Mouse (Mus musculus): ENCODE measurements around the gene Ankdd1a.

Gene Ankdd1a

GRCm38 (mm10) chr9:65556979-65557378 lies 37.0 kb upstream of the Ankdd1a start:
- TF ChIP-seq CTCF (conservative IDR thresholded peaks at IDR 0.05; ENCODE audit: low read length), result no peak
- no peak for TF ChIP-seq POU5F1 (IDR thresholded peaks at IDR 0.05; ENCODE audit: borderline replicate concordance, low read length)
- no peak for TF ChIP-seq NANOG (IDR thresholded peaks at IDR 0.05; ENCODE audit: borderline replicate concordance, low read length)
- H3K9me3 ChIP-seq (ENCODE audit: low read length), result no peaks in the 10 kb centered on the region
- peaks cover 17% of the 10 kb centered on the region for H3K4me1 ChIP-seq (replicated peaks; ENCODE audit: low read depth, low read length)
- no peaks in the 10 kb centered on the region for H3K27me3 ChIP-seq (ENCODE audit: insufficient read depth, low read length)
- peaks cover 42% of the 10 kb centered on the region for H3K36me3 ChIP-seq (ENCODE audit: insufficient read depth, low read length)
- H3K4me3 ChIP-seq (replicated peaks; ENCODE audit: low read length), result no peak overlapping the region

GRCm38 (mm10) chr9:65556349-65556748 lies 36.4 kb upstream of the Ankdd1a start:
- Histone ChIP-seq H3K36me3 (ENCODE audit: insufficient read depth, low read length) (peaks cover 42% of the 10 kb centered on the region), H3K4me1 (replicated peaks; ENCODE audit: low read depth, low read length) (peaks cover 18% of the 10 kb centered on the region), H3K9me3 (ENCODE audit: low read length) (no peaks in the 10 kb centered on the region), H3K27me3 (ENCODE audit: insufficient read depth, low read length) (no peaks in the 10 kb centered on the region), H3K4me3 (replicated peaks; ENCODE audit: low read length) (no peak overlapping the region)
- TF ChIP-seq NANOG (IDR thresholded peaks at IDR 0.05; ENCODE audit: borderline replicate concordance, low read length) (no peak), CTCF (conservative IDR thresholded peaks at IDR 0.05; ENCODE audit: low read length) (no peak), POU5F1 (IDR thresholded peaks at IDR 0.05; ENCODE audit: borderline replicate concordance, low read length) (no peak)

DNA sequence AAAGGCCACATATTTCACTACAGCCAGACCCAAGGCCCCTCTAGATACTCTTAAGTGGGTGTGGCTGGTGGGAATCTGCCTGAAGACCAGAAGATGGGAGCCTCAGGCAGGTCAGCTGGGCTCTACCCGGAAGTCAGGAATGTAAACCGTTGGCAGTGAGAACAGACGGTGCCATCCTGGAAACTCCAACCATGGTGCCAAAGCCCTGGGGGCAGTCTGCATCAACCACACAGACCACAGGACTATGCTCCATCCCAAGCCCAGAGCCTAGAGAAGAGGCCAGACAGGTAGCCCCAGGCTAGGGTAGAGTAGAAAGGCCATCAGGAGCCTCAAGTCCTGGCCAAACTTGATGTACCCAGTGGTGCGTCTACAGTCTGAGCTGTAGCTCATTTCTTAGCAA lies 35.6 kb upstream of the Ankdd1a start:
- Histone ChIP-seq H3K27me3 (ENCODE audit: insufficient read depth, low read length) (no peaks in the 10 kb centered on the region), H3K4me1 (replicated peaks; ENCODE audit: low read depth, low read length) (peaks cover 21% of the 10 kb centered on the region), H3K4me3 (replicated peaks; ENCODE audit: low read length) (no peak overlapping the region), H3K36me3 (ENCODE audit: insufficient read depth, low read length) (peaks cover 42% of the 10 kb centered on the region), H3K9me3 (ENCODE audit: low read length) (no peaks in the 10 kb centered on the region)
- TF ChIP-seq NANOG (IDR thresholded peaks at IDR 0.05; ENCODE audit: borderline replicate concordance, low read length) (no peak), POU5F1 (IDR thresholded peaks at IDR 0.05; ENCODE audit: borderline replicate concordance, low read length) (no peak), CTCF (conservative IDR thresholded peaks at IDR 0.05; ENCODE audit: low read length) (no peak)

DNA sequence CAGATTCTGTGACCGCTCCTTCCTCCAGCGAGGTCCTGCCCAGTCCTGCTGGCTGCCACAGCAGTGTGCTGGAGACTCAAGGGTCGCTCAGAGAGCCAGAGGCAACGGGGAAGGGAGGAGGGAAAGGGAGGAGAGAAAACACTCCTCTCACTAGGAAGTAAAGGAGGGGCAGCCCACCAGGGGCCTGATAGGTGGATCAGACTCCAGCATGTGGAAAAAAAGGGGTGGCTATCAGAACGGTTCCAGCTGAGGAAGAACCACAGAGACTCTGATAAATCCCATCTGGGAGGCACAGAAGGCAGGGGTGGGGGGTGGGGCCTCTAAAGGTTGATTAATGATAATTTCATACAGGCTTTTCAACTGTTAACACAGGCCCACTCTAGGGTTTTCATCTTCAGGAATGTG lies 35.0 kb upstream of the Ankdd1a start:
- TF ChIP-seq NANOG (IDR thresholded peaks at IDR 0.05; ENCODE audit: borderline replicate concordance, low read length) (no peak), CTCF (conservative IDR thresholded peaks at IDR 0.05; ENCODE audit: low read length) (no peak), POU5F1 (IDR thresholded peaks at IDR 0.05; ENCODE audit: borderline replicate concordance, low read length) (no peak)
- peaks cover 25% of the 10 kb centered on the region for H3K4me1 ChIP-seq (replicated peaks; ENCODE audit: low read depth, low read length)
- H3K4me3 ChIP-seq (replicated peaks; ENCODE audit: low read length), result no peak overlapping the region
- H3K27me3 ChIP-seq (ENCODE audit: insufficient read depth, low read length), result no peaks in the 10 kb centered on the region
- H3K36me3 ChIP-seq (ENCODE audit: insufficient read depth, low read length), result peaks cover 42% of the 10 kb centered on the region
- H3K9me3 ChIP-seq (ENCODE audit: low read length), result no peaks in the 10 kb centered on the region

DNA sequence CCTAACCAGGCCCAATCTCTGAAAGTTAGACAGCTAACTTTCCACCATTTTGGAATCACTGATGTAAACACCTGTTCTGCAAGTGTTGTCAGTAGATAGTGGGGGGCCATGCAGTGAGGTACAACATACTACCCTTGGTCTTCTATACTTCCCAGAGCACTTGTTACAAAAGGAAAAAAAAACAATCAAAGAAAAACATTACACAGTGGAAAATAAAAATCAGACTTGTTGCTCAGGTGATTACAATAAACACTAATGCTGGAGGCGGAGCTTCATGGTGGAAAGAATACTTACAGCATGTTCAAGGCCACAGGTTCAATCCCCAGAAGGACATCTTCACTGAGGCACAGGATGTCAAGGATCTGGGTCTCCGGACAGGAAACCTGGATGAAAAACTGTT lies 32.7 kb upstream of the Ankdd1a start:
- Histone ChIP-seq H3K27me3 (ENCODE audit: insufficient read depth, low read length) (peaks cover 3% of the 10 kb centered on the region; the same call in 1 of the 2 replicates), H3K4me3 (replicated peaks; ENCODE audit: low read length) (no peak overlapping the region), H3K9me3 (ENCODE audit: low read length) (no peaks in the 10 kb centered on the region), H3K36me3 (ENCODE audit: insufficient read depth, low read length) (peaks cover 24% of the 10 kb centered on the region), H3K4me1 (replicated peaks; ENCODE audit: low read depth, low read length) (peaks cover 29% of the 10 kb centered on the region)
- no peak for TF ChIP-seq CTCF (conservative IDR thresholded peaks at IDR 0.05; ENCODE audit: low read length)
- TF ChIP-seq NANOG (IDR thresholded peaks at IDR 0.05; ENCODE audit: borderline replicate concordance, low read length), result no peak

DNA sequence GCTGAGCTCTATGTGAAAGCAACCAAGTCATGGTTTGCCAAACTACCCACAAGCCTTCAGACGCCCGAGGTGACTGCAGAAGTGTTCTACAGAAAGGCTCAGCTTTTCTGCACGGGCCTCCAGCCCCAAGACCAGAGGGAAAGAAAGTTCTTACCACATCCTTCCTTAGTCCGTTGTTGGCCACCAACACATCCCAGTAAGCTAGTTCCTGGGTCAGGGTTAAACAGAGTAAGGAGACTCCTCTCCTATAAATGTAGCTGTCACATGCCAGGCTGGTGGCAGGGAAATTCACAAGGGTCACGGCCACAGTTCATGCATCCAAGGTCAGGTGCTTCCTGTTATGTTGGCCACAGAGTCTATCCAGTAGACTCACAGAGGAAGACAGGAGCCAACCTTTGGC lies 32.1 kb upstream of the Ankdd1a start:
- Histone ChIP-seq H3K27me3 (ENCODE audit: insufficient read depth, low read length) (peaks cover 4% of the 10 kb centered on the region; the same call in 1 of the 2 replicates), H3K4me1 (replicated peaks; ENCODE audit: low read depth, low read length) (peaks cover 30% of the 10 kb centered on the region), H3K36me3 (ENCODE audit: insufficient read depth, low read length) (peaks cover 18% of the 10 kb centered on the region), H3K4me3 (replicated peaks; ENCODE audit: low read length) (no peak overlapping the region), H3K9me3 (ENCODE audit: low read length) (no peaks in the 10 kb centered on the region)
- no peak for TF ChIP-seq NANOG (IDR thresholded peaks at IDR 0.05; ENCODE audit: borderline replicate concordance, low read length)
- TF ChIP-seq CTCF (conservative IDR thresholded peaks at IDR 0.05; ENCODE audit: low read length), result no peak
- TF ChIP-seq POU5F1 (IDR thresholded peaks at IDR 0.05; ENCODE audit: borderline replicate concordance, low read length), result no peak

DNA sequence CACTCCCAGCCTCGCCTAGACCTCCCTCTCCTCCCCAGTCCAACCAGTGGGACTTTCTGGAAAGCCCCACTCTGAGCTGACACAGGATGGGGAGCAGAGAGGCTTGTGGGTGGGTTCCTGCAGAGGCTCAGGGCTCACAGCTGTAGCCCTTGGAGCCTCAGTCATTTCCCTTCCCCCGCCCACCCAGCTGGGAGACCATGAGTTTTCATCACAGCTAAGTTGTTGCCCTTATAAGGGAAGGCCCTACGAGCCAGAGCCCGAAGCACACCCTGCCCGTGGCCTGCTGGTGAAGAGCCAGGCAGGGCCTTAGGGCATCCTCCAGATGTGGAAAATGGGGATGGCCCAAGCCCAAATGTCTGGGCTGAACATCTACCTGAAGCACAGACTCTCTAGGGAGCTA lies 31.0 kb upstream of the Ankdd1a start:
- TF ChIP-seq CTCF (conservative IDR thresholded peaks at IDR 0.05; ENCODE audit: low read length) (no peak), NANOG (IDR thresholded peaks at IDR 0.05; ENCODE audit: borderline replicate concordance, low read length) (no peak), POU5F1 (IDR thresholded peaks at IDR 0.05; ENCODE audit: borderline replicate concordance, low read length) (no peak)
- Histone ChIP-seq H3K36me3 (ENCODE audit: insufficient read depth, low read length) (peaks cover 7% of the 10 kb centered on the region), H3K4me3 (replicated peaks; ENCODE audit: low read length) (no peak overlapping the region), H3K4me1 (replicated peaks; ENCODE audit: low read depth, low read length) (peaks cover 34% of the 10 kb centered on the region), H3K27me3 (ENCODE audit: insufficient read depth, low read length) (peaks cover 4% of the 10 kb centered on the region; the same call in 1 of the 2 replicates), H3K9me3 (ENCODE audit: low read length) (no peaks in the 10 kb centered on the region)

GRCm38 (mm10) chr9:65550079-65550831 lies 30.3 kb upstream of the Ankdd1a start:
- peaks cover 4% of the 10 kb centered on the region; the same call in 1 of the 2 replicates for H3K27me3 ChIP-seq (ENCODE audit: insufficient read depth, low read length)
- H3K4me1 ChIP-seq (replicated peaks; ENCODE audit: low read depth, low read length), result peaks cover 37% of the 10 kb centered on the region
- no peak overlapping the region for H3K4me3 ChIP-seq (replicated peaks; ENCODE audit: low read length)
- no peaks in the 10 kb centered on the region for H3K9me3 ChIP-seq (ENCODE audit: low read length)
- no peaks in the 10 kb centered on the region; the same call in 1 of the 2 replicates for H3K36me3 ChIP-seq (ENCODE audit: insufficient read depth, low read length)
- TF ChIP-seq POU5F1 (IDR thresholded peaks at IDR 0.05; ENCODE audit: borderline replicate concordance, low read length), result no peak

DNA sequence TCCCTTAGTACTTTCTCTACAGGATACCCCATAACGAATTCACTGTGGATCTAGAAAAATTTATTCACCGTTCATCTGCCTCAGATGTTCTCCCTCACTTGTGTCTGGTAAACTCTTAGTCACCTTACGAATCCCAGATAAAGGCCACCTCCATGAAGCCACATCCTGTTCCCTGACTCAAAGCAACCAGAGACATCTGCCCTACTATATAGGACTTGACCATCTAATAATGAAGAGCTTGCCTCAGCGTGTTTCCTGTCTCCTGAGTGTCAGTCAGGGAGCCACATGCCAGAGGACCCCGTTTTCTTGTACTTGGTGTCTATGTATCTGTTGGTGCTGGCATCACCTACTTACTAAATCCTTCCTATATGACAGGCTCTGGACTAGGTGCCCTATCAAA lies 29.6 kb upstream of the Ankdd1a start:
- no peak for TF ChIP-seq NANOG (IDR thresholded peaks at IDR 0.05; ENCODE audit: borderline replicate concordance, low read length)
- TF ChIP-seq POU5F1 (IDR thresholded peaks at IDR 0.05; ENCODE audit: borderline replicate concordance, low read length), result no peak
- no peak for TF ChIP-seq CTCF (conservative IDR thresholded peaks at IDR 0.05; ENCODE audit: low read length)
- H3K9me3 ChIP-seq (ENCODE audit: low read length), result no peaks in the 10 kb centered on the region
- peaks cover 33% of the 10 kb centered on the region for H3K4me1 ChIP-seq (replicated peaks; ENCODE audit: low read depth, low read length)
- H3K27me3 ChIP-seq (ENCODE audit: insufficient read depth, low read length), result peaks cover 4% of the 10 kb centered on the region; the same call in 1 of the 2 replicates
- no peaks in the 10 kb centered on the region for H3K36me3 ChIP-seq (ENCODE audit: insufficient read depth, low read length)
- H3K4me3 ChIP-seq (replicated peaks; ENCODE audit: low read length), result no peak overlapping the region
